Comparison of ENCODE assay signal across 8 mouse cellular contexts in the genomic region with DNA sequence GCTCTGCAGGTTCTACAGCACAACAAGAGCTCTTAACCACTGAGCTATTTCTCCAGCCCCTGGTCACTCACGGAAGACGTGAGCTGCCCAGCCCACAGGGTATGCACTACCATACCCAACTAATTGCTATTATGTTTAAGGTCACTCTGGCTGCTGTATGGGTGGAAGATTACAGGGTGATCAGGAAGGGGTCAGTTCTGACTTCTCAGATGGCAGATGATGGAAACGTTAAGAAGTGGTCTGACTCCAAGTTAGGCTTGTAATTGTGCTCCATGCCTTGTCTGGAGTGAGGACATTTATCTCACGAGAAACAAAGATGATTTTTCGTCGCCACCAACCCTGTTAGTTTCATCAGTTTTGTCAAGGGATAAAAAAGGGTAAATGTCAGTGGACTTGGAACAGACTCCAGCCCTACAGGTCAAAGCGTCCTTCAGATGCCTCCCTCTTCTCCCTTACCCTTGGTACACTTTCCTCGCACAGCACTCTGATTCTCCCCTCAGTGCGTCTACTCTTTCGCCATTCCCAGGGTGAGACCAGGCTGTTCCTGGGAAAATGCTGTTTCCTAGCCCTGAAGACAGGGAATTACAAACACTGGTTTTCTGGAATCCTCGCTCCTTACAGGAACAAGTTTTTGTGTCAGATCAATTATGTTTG. TPM values are rescaled to one million over a fixed set of nuclear protein-coding genes. Genes with fewer than 3 reads are reported as not detected.
DNase-seq lines count a peak whose midpoint lies in the region; ATAC-seq and TF ChIP-seq lines count a peak whose summit lies in the region.

No protein-coding gene starts in this region.

- no peak for TF ChIP-seq CTCF in layer of hippocampus, adult 2 months (conservative IDR thresholded peaks at IDR 0.05)

- peaks cover 11% of the 10 kb centered on the region for H3K36me3 ChIP-seq in hindbrain, embryonic 13.5 days
- H3K36me3 ChIP-seq in midbrain, embryonic 13.5 days: peaks cover 19% of the 10 kb centered on the region

- WGBS in hindbrain, embryonic 13.5 days: 22% methylated on average over 11 of the region's 11 CpGs
- 18% methylated on average over 11 of the region's 11 CpGs for WGBS in midbrain, embryonic 13.5 days

- H3K9ac ChIP-seq in hindbrain, embryonic 13.5 days: peak overlapping the region; percentile 83
- peak overlapping the region; percentile 83 for H3K9ac ChIP-seq in midbrain, embryonic 13.5 days (replicated peaks)

- peak overlapping the region; percentile 84 for H3K4me3 ChIP-seq in layer of hippocampus, adult 2 months
- H3K4me3 ChIP-seq in hindbrain, embryonic 13.5 days: peak overlapping the region; percentile 71
- peak overlapping the region; percentile 74 for H3K4me3 ChIP-seq in midbrain, embryonic 13.5 days (replicated peaks)

- DNase-seq in layer of hippocampus, adult 2 months (ENCODE audit: low spot score in 2 of 2): no peak
- no peak for DNase-seq in layer of hippocampus, postnatal 25 days (ENCODE audit: extremely low spot score in 1 of 2, low spot score in 1 of 2)
- peak; percentile 20 for DNase-seq in embryo, embryonic 10.5 days (ENCODE audit: low spot score)
- DNase-seq in Muller cell, postnatal 12 days (ENCODE audit: inconsistent ontology term): no peak
- DNase-seq in urinary bladder, postnatal 36 days (ENCODE audit: low spot score in 2 of 2): no peak
- DNase-seq in gastrocnemius, postnatal 25 days: no peak

- peaks cover 15% of the 10 kb centered on the region for H3K4me1 ChIP-seq in hindbrain, embryonic 13.5 days (replicated peaks)
- H3K4me1 ChIP-seq in midbrain, embryonic 13.5 days (replicated peaks): peaks cover 13% of the 10 kb centered on the region

- H3K27me3 ChIP-seq in hindbrain, embryonic 13.5 days: no peaks in the 10 kb centered on the region
- no peaks in the 10 kb centered on the region for H3K27me3 ChIP-seq in midbrain, embryonic 13.5 days

- no peak overlapping the region for H3K27ac ChIP-seq in layer of hippocampus, adult 2 months
- peak overlapping the region; percentile 40; the same call in 1 of the 2 replicates for H3K27ac ChIP-seq in hindbrain, embryonic 13.5 days
- H3K27ac ChIP-seq in midbrain, embryonic 13.5 days: 0 out of 2 replicates have a peak overlapping the region, but pooled peaks have one; percentile 41

- ATAC-seq in hindbrain, embryonic 13.5 days (ENCODE audit: low FRiP score): peak; percentile 14; the same call in 1 of the 2 replicates
- peak; percentile 43 for ATAC-seq in midbrain, embryonic 13.5 days

- no peaks in the 10 kb centered on the region for H3K9me3 ChIP-seq in hindbrain, embryonic 13.5 days
- H3K9me3 ChIP-seq in midbrain, embryonic 13.5 days: no peaks in the 10 kb centered on the region

- H3K4me2 ChIP-seq in hindbrain, embryonic 13.5 days: peak overlapping the region; percentile 63
- H3K4me2 ChIP-seq in midbrain, embryonic 13.5 days (replicated peaks): peak overlapping the region; percentile 66

RNA-seq across cellular contexts. Expression of a gene that starts 0.6 kb away (rescaled TPM):
- total RNA-seq in layer of hippocampus, adult 2 months (2021): 10 to 100 TPM; 17.3 to 20.2 TPM
- total RNA-seq in layer of hippocampus, postnatal 25 days (2021): 10 to 100 TPM; 19.6 to 21.3 TPM
- 27.7 and 31.5 TPM in 2 replicates for polyA plus RNA-seq in hindbrain, embryonic 13.5 days (2015; fragmentation: Nextera tagmentation; extraction: Ambion mirVana)
- polyA plus RNA-seq in midbrain, embryonic 13.5 days (2015; fragmentation: Nextera tagmentation; extraction: Ambion mirVana): 22.8 TPM in 2 replicates
- total RNA-seq in gastrocnemius, postnatal 25 days (2021): 10 to 100 TPM; 10.3 to 14.3 TPM
